Mouse (Mus musculus): ENCODE measurements around the gene Casq1. TPM values are rescaled to one million over a fixed set of nuclear protein-coding genes. Genes with fewer than 3 reads are reported as not detected.

The Casq1 gene
- total RNA-seq, 1 experiment from 2014 or later: not detected

DNA sequence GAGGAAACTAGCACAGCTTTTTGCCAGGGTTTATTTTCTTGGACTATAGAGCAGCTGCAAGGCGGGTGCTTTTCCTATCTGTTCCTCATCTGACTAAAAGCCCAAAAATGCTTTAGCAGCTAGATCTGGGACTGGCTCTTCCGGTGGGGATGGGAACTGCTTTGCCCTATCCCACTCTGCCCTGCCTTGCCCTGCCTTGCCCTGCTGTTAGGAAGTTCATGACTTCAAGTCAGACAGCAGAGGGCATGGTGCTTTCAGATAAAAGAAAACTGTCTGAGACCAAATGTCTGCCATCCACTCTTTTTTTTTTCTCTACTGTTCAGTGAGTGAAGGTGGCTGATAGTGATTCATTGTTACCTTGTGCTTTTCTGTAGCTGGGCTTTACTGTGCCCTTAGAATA is 28.1 kb downstream of the Casq1 start:
- ATAC-seq (replicated peaks; ENCODE audit: insufficient number of reproducible peaks, low FRiP score, low TSS enrichment, poor library complexity, severe bottlenecking): no peak

- ATAC-seq (replicated peaks; ENCODE audit: insufficient number of reproducible peaks, low FRiP score, low TSS enrichment, poor library complexity, severe bottlenecking): no peak
Measured at GRCm38 (mm10) chr1:172188891-172189290, 30.8 kb downstream of the Casq1 start.

GRCm38 (mm10) chr1:172186401-172187289 is 33.0 kb downstream of the Casq1 start:
- no peak for ATAC-seq (replicated peaks; ENCODE audit: insufficient number of reproducible peaks, low FRiP score, low TSS enrichment, poor library complexity, severe bottlenecking)

DNA sequence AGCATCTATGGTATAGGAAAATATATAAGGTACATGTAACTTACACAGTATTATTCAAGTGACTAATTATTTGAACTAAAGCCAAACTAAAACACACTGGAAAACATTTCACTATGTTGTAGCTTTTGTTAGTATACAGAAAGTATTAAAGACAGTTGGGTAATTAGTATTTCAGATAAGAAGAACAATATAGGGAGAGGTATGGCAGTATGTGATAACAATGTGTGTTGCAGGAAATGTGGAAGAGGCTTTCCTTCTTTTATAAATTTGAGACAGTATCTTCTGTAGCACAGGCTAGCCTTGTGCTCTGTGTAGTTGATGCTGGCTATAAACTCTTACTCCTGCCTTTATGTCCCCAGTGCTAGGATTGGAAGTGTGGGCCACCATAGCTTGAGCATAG is 35.8 kb downstream of the Casq1 start:
- ATAC-seq (replicated peaks; ENCODE audit: insufficient number of reproducible peaks, low FRiP score, low TSS enrichment, poor library complexity, severe bottlenecking): no peak

DNA sequence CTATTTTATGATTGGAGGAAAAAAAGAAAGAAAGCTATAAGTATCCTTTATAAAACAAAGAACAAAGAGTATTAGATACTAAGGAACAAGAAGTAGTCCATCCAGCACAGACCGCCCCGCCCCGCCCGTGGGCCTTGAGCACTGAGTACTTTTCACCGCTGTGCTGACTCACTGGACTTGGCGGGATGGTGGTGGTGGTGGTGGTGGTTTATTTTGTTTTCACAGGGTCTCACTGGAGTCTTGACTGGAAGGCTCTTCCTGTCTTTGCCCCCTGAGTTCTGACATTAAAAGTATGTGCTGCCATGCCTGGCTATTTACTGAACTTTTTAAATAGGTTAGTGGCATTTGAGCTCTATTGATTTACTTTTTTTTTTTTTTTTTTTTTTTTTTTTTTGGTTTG is 36.6 kb downstream of the Casq1 start:
- no peak for ATAC-seq (replicated peaks; ENCODE audit: insufficient number of reproducible peaks, low FRiP score, low TSS enrichment, poor library complexity, severe bottlenecking)

GRCm38 (mm10) chr1:172181777-172182176 is 37.9 kb downstream of the Casq1 start:
- ATAC-seq (replicated peaks; ENCODE audit: insufficient number of reproducible peaks, low FRiP score, low TSS enrichment, poor library complexity, severe bottlenecking): no peak

DNA sequence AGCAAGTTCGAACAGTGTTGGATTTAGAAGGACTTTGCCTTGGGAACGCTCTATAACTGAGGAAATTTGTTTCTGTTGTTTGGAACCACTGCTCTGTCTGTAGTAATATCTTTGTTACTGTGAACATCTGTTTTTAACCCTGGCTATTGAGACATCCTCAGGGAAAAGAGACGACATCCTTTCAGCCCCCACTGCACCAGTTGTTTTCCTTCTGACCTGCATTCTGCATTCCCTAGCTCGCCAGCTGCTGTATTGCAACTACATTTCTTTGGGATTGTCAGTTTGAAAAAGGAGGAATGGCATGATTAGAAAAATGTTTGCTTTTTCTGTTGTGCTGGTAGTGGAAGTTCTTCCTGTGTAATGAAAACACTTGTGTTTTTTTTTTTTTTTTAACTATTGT is 38.8 kb downstream of the Casq1 start:
- ATAC-seq (replicated peaks; ENCODE audit: insufficient number of reproducible peaks, low FRiP score, low TSS enrichment, poor library complexity, severe bottlenecking): no peak

- no peak for ATAC-seq (replicated peaks; ENCODE audit: insufficient number of reproducible peaks, low FRiP score, low TSS enrichment, poor library complexity, severe bottlenecking)
Measured at GRCm38 (mm10) chr1:172179102-172179501, 40.6 kb downstream of the Casq1 start.

DNA sequence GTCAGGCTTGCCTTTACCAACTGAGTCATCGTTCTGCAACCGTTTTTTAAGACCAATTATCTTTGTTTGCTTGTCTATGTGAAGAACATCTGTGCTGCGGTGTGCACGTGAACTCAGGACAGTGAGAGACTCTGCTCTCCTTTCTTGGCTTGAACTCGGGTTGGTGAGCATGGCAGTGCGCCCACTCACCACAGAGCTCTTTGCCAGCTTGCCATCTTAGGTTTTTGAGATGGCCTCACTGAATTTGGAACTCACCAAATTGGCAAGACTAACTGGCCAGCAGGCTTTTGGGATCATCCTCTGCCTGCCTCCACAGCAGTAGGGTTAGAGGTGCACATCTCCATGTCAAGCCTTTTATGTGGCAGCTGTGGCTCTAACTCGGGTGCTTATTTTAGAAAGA is 41.9 kb downstream of the Casq1 start:
- no peak for ATAC-seq (replicated peaks; ENCODE audit: insufficient number of reproducible peaks, low FRiP score, low TSS enrichment, poor library complexity, severe bottlenecking)

- ATAC-seq (replicated peaks; ENCODE audit: insufficient number of reproducible peaks, low FRiP score, low TSS enrichment, poor library complexity, severe bottlenecking): no peak
Measured at GRCm38 (mm10) chr1:172173181-172173580, 46.5 kb downstream of the Casq1 start.

- no peak for ATAC-seq (replicated peaks; ENCODE audit: insufficient number of reproducible peaks, low FRiP score, low TSS enrichment, poor library complexity, severe bottlenecking)
Measured at GRCm38 (mm10) chr1:172172381-172172780, 47.3 kb downstream of the Casq1 start.

DNA sequence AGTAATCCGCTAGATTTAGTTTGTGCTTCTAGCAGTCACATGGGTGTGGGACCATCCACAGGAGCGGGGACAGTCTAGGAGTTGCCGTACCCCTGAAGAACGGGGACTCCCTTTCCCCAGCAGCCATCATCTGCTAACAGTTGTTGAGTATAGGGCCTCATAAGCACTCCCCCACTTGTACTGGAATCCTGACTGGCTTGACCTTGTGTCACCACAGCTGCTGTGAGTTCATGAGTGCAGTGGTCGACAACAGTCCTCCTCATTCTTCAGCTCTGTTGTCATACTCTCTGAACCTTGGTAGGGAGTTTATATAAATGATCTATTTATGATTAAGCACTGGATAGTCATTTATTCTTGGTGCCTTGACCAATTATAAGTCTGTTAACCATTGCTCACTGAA is 49.9 kb downstream of the Casq1 start:
- ATAC-seq (replicated peaks; ENCODE audit: insufficient number of reproducible peaks, low FRiP score, low TSS enrichment, poor library complexity, severe bottlenecking): no peak

DNA sequence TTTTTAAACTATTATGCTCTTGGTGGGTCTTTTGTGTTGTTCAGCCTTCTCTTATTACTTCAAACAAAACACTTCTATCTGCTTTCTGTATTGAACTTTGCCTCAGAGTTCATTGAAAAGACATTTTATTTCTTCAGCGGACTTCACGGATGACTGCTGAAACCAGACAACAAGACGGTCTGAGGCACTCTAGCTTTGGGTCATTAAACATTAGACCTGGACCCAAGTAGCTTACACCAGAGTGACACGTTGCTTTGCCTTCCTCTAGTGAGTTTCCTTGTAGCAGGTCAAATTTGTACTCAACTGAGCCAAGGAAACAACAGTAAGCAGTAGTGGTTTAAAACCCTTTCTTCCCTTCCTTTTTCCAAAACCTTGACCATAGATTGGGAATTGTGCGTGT is 51.8 kb downstream of the Casq1 start:
- ATAC-seq (replicated peaks; ENCODE audit: insufficient number of reproducible peaks, low FRiP score, low TSS enrichment, poor library complexity, severe bottlenecking): no peak

GRCm38 (mm10) chr1:172162959-172163358 is 56.7 kb downstream of the Casq1 start:
- no peak for ATAC-seq (replicated peaks; ENCODE audit: insufficient number of reproducible peaks, low FRiP score, low TSS enrichment, poor library complexity, severe bottlenecking)

DNA sequence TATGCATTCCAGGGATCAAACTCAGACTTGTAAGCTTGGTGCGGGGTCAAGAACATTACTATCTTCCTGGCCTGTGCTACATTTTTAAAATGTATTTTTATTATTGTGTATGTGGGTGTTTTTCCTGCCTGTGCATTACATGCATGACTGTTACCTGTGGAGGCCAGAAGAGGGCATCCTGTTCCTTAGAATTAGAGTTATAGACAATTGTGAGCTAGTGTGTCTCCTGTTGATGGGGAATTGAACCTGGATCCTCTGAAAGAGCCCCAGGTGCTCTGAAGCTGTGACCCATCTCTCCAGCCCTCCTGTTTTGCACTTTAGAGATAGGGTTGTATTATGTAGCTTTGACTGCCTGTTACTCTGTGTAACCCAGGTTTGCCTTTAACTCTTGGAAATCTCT is 57.7 kb downstream of the Casq1 start:
- peak; percentile 47; the same call in 1 of the 2 replicates for ATAC-seq (replicated peaks; ENCODE audit: insufficient number of reproducible peaks, low FRiP score, low TSS enrichment, poor library complexity, severe bottlenecking)

DNA sequence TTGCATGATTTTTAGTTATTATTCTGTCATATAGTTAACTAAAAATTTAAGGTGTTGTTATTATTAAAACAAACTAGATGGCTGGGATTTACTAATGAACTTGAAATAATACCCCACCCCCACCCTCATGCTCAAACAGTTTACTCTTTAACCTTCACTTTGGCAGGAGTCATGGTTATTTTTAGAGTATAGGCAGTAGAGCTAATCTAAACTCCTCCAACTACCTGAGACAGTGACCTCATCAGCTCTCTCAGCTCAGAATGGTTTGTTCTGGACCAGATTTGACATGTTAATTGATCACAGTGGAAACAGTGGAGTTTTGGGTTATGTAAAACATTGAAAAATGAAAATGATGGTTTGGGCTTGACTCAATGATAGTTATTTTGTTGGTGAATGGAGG is 59.2 kb downstream of the Casq1 start:
- no peak for ATAC-seq (replicated peaks; ENCODE audit: insufficient number of reproducible peaks, low FRiP score, low TSS enrichment, poor library complexity, severe bottlenecking)

GRCm38 (mm10) chr1:172159970-172160369 is 59.7 kb downstream of the Casq1 start:
- no peak for ATAC-seq (replicated peaks; ENCODE audit: insufficient number of reproducible peaks, low FRiP score, low TSS enrichment, poor library complexity, severe bottlenecking)
